Mouse (Mus musculus): ENCODE measurements around the gene Cabin1.

Cabin1 gene

DNA sequence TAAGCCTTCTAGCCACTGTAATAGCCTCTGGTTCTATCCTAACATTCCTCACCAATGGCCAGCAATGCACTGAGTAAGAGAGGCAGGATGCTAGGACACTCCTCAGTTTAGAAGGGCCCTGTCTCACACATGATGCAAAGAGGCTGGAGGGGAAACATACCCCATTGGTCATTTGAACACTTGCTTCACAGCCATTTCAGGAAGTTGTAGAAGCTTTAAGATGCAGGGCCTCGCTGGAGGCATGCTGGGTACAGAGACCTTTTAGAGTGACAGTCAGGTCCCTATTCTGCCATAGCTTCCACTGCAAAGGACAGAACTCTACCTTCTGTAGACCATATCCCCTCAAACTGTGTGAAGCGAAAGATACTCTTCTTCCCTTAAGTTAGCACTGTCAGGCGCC lies 66.4 kb downstream of the Cabin1 start:
- no peak for DNase-seq

DNA sequence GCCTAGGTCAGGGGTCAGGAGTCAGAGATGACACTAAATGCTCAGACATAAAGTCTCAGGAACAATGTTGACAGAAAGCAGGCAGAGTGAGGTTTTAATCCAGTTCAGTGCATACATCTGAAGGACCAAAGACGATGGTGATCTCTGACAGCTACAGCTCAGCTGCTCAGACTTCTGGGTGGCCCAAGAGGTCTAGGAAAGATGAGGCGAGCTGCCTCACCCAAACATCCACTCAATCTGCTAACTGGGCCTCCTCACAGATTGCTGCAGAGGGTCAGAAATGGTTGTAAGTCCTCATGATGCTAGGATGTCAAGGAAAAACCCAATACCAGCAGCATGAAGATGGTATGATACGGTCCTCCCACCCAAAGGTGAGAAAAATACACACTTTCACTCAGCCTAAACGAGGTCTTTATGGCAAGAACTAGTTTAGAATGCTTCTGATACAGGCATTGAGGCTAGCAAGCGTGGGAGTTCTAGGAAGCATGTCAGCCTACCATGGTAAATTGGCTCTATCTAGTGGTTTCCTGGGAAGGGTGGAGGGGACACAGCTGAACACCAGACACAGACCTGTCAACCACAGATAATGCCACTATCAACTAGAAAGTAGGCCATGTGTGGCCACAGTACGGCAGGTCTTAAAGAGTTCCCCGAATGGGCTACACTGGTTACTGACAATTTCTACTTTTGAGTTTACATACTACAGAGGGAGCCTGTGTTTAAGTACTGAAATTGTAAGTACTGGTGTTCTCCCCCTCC lies 67.4 kb downstream of the Cabin1 start:
- no peak for DNase-seq

DNA sequence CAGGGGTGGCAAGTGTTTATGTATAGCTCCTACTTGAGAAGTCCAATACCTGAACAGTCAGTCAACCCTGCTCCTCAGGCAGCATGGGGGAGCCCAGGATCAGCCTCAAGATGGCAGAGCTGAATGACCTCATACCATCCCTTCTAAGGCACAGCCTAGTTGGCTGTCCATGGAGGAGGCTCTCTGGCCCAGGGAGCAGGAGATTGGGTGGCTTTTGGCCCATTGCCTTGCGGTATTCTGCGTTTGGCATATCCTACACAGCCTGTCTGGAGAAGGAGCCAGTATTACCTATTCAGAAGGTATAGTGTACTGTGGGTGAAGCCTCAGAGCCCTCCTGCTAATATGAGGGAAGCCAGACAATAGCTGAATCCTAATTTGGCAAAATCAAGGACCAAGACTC lies 68.6 kb downstream of the Cabin1 start:
- no peak for DNase-seq

DNA sequence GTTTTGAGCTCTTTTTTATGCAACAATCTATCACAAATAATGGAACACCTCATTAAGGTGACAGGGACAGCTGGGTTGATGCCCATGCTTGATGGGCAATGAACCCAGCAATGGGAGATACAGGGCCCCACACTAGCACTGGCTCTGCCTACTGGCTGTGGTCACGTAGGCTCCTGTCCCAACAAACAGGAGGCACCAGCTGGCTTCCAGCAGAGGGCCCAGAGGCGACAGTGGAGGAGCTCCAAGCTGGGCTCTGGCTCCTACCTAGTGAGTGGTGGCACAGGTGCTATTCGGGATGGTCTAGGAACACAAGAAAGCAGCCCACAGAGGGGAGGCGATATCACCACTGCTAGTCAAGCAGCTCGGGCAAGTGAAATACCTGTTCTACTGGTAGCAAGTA lies 69.1 kb downstream of the Cabin1 start:
- no peak for DNase-seq

GRCm38 (mm10) chr10:75694567-75694966 lies 69.6 kb downstream of the Cabin1 start:
- DNase-seq: no peak

DNA sequence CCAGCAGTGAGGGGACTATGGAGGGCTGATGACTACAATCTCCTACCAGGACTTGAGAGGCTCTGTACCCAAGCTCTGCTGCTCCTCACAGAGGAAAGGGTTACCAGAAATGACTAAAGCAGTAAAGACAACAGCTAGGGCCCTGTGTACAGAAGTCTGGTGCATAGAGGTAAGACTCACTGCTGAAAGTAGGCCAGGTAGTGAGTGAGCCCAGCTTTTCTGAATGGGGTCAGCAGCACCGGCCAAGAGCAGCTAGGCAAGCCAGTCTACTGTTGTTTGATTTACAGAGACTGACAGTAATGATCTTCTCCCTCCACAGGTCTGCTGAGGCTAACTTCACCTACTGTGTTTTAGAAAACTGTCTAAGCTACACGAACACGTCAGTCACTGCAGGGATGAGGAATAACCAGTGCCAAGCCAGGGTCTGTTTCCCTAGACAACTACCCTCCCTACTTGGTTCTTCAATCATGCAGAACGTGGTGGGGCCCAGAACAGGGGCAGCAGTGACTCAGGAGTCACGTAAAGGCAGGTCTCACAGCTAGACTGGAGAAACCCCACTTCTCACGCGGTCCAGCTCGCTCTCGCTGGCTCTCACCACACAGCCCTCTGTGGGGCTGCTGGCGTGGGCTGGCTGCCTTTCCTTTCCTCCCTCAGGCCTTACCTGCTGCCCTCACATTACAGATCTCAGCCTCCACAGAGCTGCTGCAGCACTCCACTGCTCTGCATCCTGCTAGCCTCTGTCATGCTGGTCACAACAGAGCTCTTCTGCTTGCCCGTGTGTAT lies 70.5 kb downstream of the Cabin1 start:
- DNase-seq: no peak

GRCm38 (mm10) chr10:75688598-75688997 lies 75.5 kb downstream of the Cabin1 start:
- no peak for DNase-seq

GRCm38 (mm10) chr10:75686724-75687123 lies 77.4 kb downstream of the Cabin1 start:
- DNase-seq: no peak

DNA sequence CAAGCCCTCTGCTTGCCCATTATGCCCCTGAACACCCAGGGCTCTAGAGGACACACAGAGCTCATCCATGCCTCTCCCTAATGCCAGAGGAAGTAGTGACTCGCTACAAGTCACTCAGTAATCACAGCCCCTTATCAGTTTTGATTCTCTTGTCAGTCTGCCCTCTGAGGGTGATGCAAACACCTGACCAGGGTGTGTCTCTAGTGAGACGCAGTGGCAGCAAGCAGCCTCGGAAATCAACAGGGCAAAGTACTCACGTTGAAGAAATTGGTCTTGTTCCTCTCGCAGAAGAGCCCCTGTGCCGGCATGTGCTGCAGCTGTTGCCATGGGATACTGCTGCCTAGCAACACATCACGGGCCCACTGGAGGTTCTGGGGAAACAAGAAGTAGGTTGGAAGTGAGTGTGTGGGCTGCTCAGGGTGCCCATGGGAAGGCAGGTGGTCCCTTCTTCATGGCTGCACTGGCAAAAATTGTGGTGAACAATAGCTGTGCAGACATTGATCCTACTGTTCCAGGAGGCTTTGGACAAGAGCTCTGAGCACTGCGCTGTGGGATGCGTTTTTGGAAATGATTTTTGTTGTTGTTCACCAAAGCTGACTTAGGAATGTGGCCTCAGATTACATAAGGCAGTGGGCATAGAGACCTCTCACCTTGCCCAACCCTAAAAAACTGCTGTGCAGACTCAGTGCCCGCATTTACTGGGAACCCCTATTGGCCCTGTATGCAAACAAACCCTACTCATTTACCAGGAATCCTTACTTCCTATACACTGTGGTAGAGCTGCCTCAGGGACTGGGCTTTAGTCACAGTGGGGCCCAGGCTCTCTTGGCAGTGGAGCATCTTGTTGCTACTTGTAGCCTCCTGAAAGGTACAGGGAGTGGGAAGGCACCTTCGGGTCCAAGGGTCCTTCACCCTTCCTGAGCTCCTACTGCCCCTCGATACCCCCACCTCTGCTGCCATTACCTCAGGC lies 79.8 kb downstream of the Cabin1 start:
- peak; percentile 86 for DNase-seq

- DNase-seq: no peak
Measured at GRCm38 (mm10) chr10:75680574-75681001, 83.6 kb downstream of the Cabin1 start.

GRCm38 (mm10) chr10:75679204-75679603 lies 84.9 kb downstream of the Cabin1 start:
- no peak for DNase-seq

DNA sequence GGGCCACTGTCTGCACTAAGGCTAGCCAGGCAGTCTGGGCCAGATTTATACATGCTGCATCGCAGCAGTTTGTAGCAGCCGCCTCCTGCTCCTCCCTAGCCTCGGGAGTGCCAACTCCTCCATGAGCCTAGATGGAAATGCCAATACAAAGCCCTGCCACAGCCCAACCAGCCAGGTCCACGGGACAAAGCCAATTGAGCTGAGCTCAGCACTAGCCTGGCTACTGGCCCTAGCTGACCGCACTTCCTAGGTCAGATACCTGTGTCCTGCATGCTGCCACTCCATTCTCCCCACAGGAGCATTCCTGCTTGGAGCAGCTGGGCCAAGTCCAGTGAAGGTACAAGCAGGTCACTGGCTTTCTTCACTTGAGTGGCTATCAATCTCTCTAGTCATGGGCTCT lies 86.2 kb downstream of the Cabin1 start:
- DNase-seq: no peak

GRCm38 (mm10) chr10:75677571-75677970 lies 86.6 kb downstream of the Cabin1 start:
- no peak for DNase-seq

DNA sequence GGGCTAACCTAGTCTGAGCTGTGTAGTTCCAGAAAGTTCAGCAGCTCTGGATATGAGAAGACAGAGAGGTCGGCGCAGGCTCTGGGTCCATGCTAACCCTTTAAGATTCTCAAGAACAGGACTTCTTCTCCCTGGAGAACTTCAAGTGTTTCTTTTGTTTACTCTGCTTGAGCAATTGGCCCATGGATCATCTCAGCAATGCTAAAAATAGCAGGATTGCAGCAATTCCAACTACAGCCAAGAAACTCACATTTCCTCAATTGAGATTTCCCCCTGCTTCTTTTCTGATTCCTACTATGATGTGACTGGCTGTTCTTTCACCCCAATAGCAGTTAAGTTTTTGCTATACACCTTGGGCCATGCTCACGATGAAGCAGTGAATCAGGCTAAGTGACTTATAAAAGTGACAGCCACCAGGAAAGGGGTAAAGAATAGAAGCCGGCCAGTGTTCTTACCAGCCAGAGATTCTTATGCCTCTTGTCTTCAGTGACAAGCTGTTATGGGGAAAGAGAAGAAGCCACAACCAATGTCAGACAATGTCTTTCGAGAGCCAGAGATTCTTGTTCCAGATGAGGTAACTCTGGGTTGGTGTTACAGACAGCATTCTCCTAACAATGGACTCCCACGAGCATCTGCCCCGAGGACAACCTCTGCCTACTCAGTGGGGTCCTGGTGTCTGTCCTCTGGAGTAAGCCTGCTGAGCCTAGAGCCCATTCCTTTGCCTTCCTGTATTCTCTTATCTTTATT lies 87.1 kb downstream of the Cabin1 start:
- DNase-seq: no peak

DNA sequence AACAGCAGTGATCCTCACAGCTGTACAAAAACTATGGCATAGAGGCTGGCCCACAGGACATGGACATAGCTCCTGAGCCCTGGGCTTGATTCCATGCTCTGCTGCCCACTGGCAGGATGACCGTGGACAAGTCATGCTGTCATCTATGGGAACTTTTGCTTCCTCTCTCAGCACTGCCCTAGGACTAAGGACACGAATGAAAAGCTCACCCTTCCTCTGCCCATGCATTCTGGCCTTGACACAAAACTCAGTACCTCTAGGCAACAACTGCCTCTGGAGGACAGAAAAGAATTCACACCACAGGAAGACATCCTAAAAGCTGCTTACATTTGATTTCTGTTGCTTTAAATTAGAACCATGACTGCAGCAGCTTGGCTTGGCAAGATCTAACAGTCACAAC lies 87.9 kb downstream of the Cabin1 start:
- no peak for DNase-seq

- DNase-seq: no peak
Measured at GRCm38 (mm10) chr10:75675594-75675993, 88.5 kb downstream of the Cabin1 start.

DNA sequence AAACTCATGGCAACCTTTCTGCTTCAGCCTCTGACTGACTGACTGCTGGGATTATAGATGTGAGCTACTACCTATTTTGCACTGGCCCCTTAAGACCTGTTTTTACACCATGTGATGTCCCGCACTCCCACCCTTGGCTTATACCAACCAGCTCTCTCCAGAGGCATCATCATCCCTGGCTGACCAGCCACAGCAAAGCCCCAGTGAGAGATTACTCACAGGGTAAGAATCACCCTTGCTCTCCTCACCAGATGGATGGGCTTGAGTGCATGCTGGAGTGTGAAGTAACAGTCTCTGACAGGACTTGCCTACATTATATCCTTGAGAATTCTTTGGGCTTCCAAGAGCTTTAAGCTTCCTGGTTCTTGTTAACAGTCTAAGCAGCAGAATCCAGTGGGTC lies 94.2 kb downstream of the Cabin1 start:
- no peak for DNase-seq

DNA sequence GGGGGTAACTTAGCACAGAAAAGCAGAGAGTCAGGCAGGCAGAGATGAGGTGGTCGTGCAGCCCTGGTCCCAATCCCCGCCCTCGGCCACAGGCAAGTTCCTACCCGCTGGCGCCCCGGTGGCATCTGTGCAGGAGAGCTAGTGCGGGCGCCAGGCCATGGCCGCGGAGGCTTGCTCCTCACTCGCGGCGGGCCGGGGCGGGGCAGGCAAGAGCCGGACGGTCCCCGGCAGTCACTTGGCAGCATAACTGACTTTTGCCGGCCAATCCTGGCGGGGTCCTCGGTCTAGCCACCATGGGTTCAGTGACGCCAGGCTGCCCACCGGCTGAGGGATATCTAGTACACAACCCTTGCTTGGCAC lies 96.2 kb downstream of the Cabin1 start:
- DNase-seq: peak; percentile 55

DNA sequence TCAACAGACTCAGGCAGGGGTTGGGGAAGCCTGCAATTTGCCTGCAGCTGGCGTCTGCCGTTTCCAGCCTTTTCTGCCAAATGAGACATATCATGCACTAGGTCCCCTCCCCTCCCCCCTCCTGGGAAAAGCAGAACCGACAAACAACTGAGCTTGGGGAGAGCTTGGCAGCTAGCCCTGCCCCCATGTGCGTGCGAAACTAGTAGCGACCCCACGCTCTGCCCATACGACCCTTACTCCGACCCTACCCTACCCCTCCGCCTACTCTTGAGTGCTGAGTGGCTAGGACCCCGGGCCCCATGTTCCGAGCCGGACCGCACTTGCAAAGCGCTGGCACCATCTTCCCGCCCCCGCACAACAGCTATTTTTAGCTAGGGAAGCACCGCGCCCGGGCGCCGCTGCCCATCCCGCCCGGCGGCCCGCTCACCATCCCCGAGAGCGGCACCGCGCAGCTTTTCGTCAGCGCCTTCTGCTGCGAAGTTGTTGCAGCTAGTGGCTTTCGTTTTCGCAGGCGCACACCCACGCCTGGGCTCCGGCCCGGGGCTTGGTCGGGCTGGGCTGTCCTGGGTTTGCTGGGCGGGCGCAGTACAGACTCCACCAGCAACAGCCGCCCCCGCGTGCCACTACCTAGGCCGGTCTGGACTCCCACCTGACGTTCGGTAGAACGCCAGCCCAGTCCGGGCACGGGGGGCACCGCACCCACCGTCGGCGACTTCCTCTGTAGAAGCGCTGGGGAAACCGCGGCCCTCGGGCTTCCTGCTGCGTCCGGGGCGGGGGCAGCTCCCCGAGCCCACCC lies 96.8 kb downstream of the Cabin1 start:
- peak; percentile 85 for DNase-seq

GRCm38 (mm10) chr10:75666451-75667030 lies 97.6 kb downstream of the Cabin1 start:
- no peak for DNase-seq

DNA sequence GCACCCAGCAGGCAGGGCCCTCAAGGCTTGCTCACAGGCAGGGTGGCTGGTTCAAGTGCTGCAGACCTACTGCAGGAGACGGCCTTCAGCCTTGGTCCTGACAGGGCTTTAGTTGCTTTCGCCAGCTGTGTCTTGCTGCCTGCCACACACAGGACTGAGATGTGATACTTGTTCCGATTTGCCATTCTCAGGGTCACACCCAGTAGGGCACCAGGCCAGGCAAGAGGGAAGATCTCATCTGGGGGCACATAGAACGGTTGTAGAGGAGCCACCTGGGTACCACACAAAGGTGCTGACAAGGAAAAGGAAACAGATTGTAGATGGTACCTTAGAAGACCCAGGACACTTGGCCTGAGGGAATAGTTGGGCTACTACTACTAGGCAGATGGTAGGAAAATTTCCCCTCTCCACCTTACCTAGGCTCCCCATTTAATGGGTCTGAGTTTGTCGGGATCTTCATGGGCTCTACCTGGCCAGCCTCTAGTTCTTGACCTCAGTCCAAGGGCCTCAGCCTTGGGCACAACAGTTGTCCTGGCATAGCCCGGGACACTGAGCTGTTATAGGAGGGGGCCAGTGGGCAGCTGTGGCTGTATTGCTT lies 99.4 kb downstream of the Cabin1 start:
- no peak for DNase-seq
